Mouse (Mus musculus) myocyte (in vitro differentiated cells): ENCODE results near the gene Apoa5.

Experiments used
- E2F4 ChIP-seq: IDR thresholded peaks from one replicate; pipeline ENCODE4 v1.6.1; 2011; ENCODE audit warnings: mild to moderate bottlenecking, control low read depth, moderate library complexity; ENCODE audit not compliant: insufficient read depth
- MAX ChIP-seq: IDR thresholded peaks from one replicate; pipeline ENCODE4 v1.6.1; 2011; ENCODE audit warnings: low read depth, mild to moderate bottlenecking, control low read depth
- MYOD1 ChIP-seq, 3 experiments: IDR thresholded peaks; one replicate each; pipeline ENCODE4 v1.6.1; 2011; ENCODE audit warnings: control low read depth in 2 of 3, low read depth in 2 of 3, mild to moderate bottlenecking in 2 of 3, moderate library complexity in 1 of 3; ENCODE audit not compliant: insufficient read length in 2 of 3, control insufficient read depth in 1 of 3
- MYOG ChIP-seq, 3 experiments: IDR thresholded peaks; one replicate each; pipeline ENCODE4 v1.6.1; 2011; ENCODE audit warnings: control low read depth in 2 of 3, low read depth in 2 of 3, mild to moderate bottlenecking in 2 of 3; ENCODE audit not compliant: insufficient read length in 2 of 3, control insufficient read depth in 1 of 3, insufficient read depth in 1 of 3
- POLR2A ChIP-seq: IDR thresholded peaks from one replicate; pipeline ENCODE4 v1.6.1; 2011; ENCODE audit warnings: low read depth, mild to moderate bottlenecking, control low read depth, moderate library complexity; ENCODE audit not compliant: insufficient read length
- POLR2AphosphoS2 ChIP-seq: IDR thresholded peaks from one replicate; pipeline ENCODE4 v1.6.1; 2011; ENCODE audit warnings: low read depth, control low read depth; ENCODE audit not compliant: insufficient read length
- REST ChIP-seq: IDR thresholded peaks from one replicate; pipeline ENCODE4 v1.6.1; 2011; ENCODE audit warnings: mild to moderate bottlenecking, control low read depth, moderate library complexity; ENCODE audit not compliant: insufficient read depth, insufficient read length
- SRF ChIP-seq: IDR thresholded peaks from one replicate; pipeline ENCODE4 v1.6.1; 2011; ENCODE audit warnings: low read depth; ENCODE audit not compliant: control insufficient read depth, insufficient read length
- TCF12 ChIP-seq: IDR thresholded peaks from one replicate; pipeline ENCODE4 v1.6.1; 2011; ENCODE audit warnings: mild to moderate bottlenecking, control low read depth; ENCODE audit not compliant: poor library complexity, insufficient read depth, severe bottlenecking
- TCF3 ChIP-seq: IDR thresholded peaks from one replicate; pipeline ENCODE4 v1.6.1; 2011; ENCODE audit warnings: low read depth, control low read depth; ENCODE audit not compliant: insufficient read length
- USF1 ChIP-seq: IDR thresholded peaks from one replicate; pipeline ENCODE4 v1.6.1; 2011; ENCODE audit warnings: low read depth, mild to moderate bottlenecking, control low read depth, moderate library complexity

DNA sequence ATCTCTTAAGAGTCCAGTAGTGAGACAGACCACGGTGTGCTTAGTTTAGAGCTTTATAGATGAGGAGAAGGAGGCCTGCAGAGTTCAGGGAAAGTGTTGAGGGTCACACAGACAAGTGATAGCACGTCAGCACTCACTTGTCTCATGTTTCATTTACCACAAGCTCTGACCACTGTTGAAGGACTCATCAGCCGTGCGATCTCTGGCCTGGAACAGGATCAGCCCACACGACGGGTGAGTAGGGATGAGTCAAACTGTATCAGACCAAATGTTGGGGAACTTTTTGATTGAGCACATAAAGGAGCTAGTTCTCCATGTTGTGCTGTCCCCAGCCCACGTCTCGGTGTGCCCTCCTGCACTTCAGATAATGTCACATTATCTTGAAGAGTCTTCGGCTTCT lies 6.1 kb downstream of the Apoa5 start:
- TF ChIP-seq MAX (no peak), POLR2AphosphoS2 (no peak), E2F4 (no peak), POLR2A (no peak), USF1 (no peak), MYOD1 (IDR thresholded peaks at IDR 0.05; ENCODE audit: control insufficient read depth in 1 of 3, insufficient read length in 2 of 3, low read depth in 2 of 3) (no peak), MYOG (IDR thresholded peaks at IDR 0.05; ENCODE audit: control insufficient read depth in 1 of 3, insufficient read depth in 1 of 3, insufficient read length in 2 of 3, low read depth in 2 of 3) (peak in 1 of 3 experiments; percentile 11), TCF12 (no peak), REST (no peak), SRF (no peak), TCF3 (no peak)
